8 mouse cellular contexts compared by ENCODE assay signal in the genomic region with DNA sequence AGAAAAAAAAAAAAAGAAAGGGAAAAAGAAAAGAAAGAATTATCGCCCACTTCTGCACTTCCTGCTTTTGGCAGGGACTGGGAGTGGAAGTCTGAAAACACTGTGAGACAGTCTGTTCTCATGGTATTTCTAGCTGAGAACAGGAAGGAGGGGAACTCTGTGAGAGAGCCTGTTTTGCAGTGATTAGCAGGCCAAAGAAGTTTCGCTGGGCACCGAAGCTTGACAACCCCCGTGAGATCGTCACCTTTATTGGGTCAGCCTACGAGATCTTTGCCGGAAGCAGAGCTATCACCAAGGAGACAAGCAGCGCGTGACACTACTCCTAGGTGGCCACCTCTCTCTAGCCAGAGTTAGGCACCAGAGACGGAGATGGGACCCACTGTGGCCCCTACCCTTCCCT.
A peak's percentile ranks its signal among the peaks of the same experiment; 100 is the strongest.
DNase-seq lines count a peak whose midpoint lies in the region; ATAC-seq lines count a peak whose summit lies in the region.

No protein-coding gene starts in this region.

- no peak overlapping the region for H3K9ac ChIP-seq in forebrain, embryonic 15.5 days (replicated peaks)
- H3K9ac ChIP-seq in forebrain, embryonic 16.5 days (replicated peaks; ENCODE audit: low read depth, low read length): no peak overlapping the region
- 0 out of 2 replicates have a peak overlapping the region, but pooled peaks have one; percentile 23 for H3K9ac ChIP-seq in kidney, embryonic 14.5 days (ENCODE audit: low read depth, low read length)

- no peaks in the 10 kb centered on the region for H3K27me3 ChIP-seq in forebrain, embryonic 15.5 days
- no peaks in the 10 kb centered on the region for H3K27me3 ChIP-seq in forebrain, embryonic 16.5 days (replicated peaks; ENCODE audit: control insufficient read depth, insufficient read depth, low read length)
- no peaks in the 10 kb centered on the region for H3K27me3 ChIP-seq in kidney, embryonic 14.5 days (ENCODE audit: control insufficient read depth, insufficient read depth, low read length)
- no peaks in the 10 kb centered on the region for H3K27me3 ChIP-seq in embryonic facial prominence, embryonic 10.5 days (replicated peaks; ENCODE audit: low read depth, poor library complexity, severe bottlenecking)

- WGBS in forebrain, embryonic 15.5 days: 58% methylated on average over 10 of the region's 10 CpGs
- WGBS in forebrain, embryonic 16.5 days: 51% methylated on average over 10 of the region's 10 CpGs
- 23% methylated on average over 10 of the region's 10 CpGs for WGBS in kidney, embryonic 14.5 days
- WGBS in embryonic facial prominence, embryonic 10.5 days: 59% methylated on average over 10 of the region's 10 CpGs

- no peak overlapping the region for H3K4me2 ChIP-seq in forebrain, embryonic 15.5 days (replicated peaks)
- no peak overlapping the region for H3K4me2 ChIP-seq in forebrain, embryonic 16.5 days (ENCODE audit: low read length)
- H3K4me2 ChIP-seq in kidney, embryonic 14.5 days (replicated peaks; ENCODE audit: low read depth, low read length): peak overlapping the region; percentile 21

- peak overlapping the region; percentile 54 for H3K27ac ChIP-seq in forebrain, embryonic 15.5 days (replicated peaks)
- no peak overlapping the region for H3K27ac ChIP-seq in forebrain, embryonic 16.5 days (ENCODE audit: low read length)
- no peak overlapping the region for H3K27ac ChIP-seq in kidney, embryonic 14.5 days (ENCODE audit: low read depth, low read length)
- no peak overlapping the region for H3K27ac ChIP-seq in embryonic facial prominence, embryonic 10.5 days (replicated peaks)

- ATAC-seq in forebrain, embryonic 15.5 days (replicated peaks): no peak
- ATAC-seq in forebrain, embryonic 16.5 days: no peak
- peak; percentile 55; the same call in 1 of the 2 replicates for ATAC-seq in kidney, embryonic 14.5 days (ENCODE audit: low FRiP score, low TSS enrichment)
- ATAC-seq in monocyte, adult 5-6 weeks (replicated peaks; ENCODE audit: insufficient number of reproducible peaks, low FRiP score, low TSS enrichment, poor library complexity, severe bottlenecking): peak; percentile 47; the same call in 1 of the 2 replicates

- H3K4me3 ChIP-seq in forebrain, embryonic 15.5 days: no peak overlapping the region
- no peak overlapping the region for H3K4me3 ChIP-seq in forebrain, embryonic 16.5 days (replicated peaks; ENCODE audit: low read length)
- no peak overlapping the region for H3K4me3 ChIP-seq in kidney, embryonic 14.5 days (ENCODE audit: low read length)
- H3K4me3 ChIP-seq in embryonic facial prominence, embryonic 10.5 days: no peak overlapping the region

- H3K36me3 ChIP-seq in forebrain, embryonic 15.5 days: no peaks in the 10 kb centered on the region
- no peaks in the 10 kb centered on the region for H3K36me3 ChIP-seq in forebrain, embryonic 16.5 days (ENCODE audit: control insufficient read depth, insufficient read depth)
- H3K36me3 ChIP-seq in kidney, embryonic 14.5 days (ENCODE audit: control insufficient read depth, insufficient read depth, low read length): no peaks in the 10 kb centered on the region
- no peaks in the 10 kb centered on the region for H3K36me3 ChIP-seq in embryonic facial prominence, embryonic 10.5 days (replicated peaks)

- peak; percentile 60 for DNase-seq in right cerebral cortex, adult 18-20 months
- DNase-seq in right cerebral cortex, postnatal 14 days: no peak
- DNase-seq in urinary bladder, postnatal 14 days (ENCODE audit: low spot score): no peak
- no peak for DNase-seq in embryonic facial prominence, embryonic 10.5 days (ENCODE audit: low spot score)

- no peaks in the 10 kb centered on the region for H3K9me3 ChIP-seq in forebrain, embryonic 15.5 days
- H3K9me3 ChIP-seq in forebrain, embryonic 16.5 days (ENCODE audit: control insufficient read depth, low read length): no peaks in the 10 kb centered on the region
- H3K9me3 ChIP-seq in kidney, embryonic 14.5 days (ENCODE audit: control insufficient read depth, low read length): no peaks in the 10 kb centered on the region
- no peaks in the 10 kb centered on the region for H3K9me3 ChIP-seq in embryonic facial prominence, embryonic 10.5 days

- peaks cover 51% of the 10 kb centered on the region for H3K4me1 ChIP-seq in forebrain, embryonic 15.5 days
- H3K4me1 ChIP-seq in forebrain, embryonic 16.5 days (replicated peaks; ENCODE audit: control insufficient read depth, insufficient read depth, low read length): peaks cover 44% of the 10 kb centered on the region
- peaks cover 6% of the 10 kb centered on the region for H3K4me1 ChIP-seq in kidney, embryonic 14.5 days (ENCODE audit: control insufficient read depth, insufficient read depth, low read length)
- 0 out of 2 replicates have a peak, but pooled peaks cover 26% of the 10 kb centered on the region for H3K4me1 ChIP-seq in embryonic facial prominence, embryonic 10.5 days

Comparison
In these comparisons a context has a peak if more than half of its experiments do, and no peak if none do; other contexts are left out.
1. ATAC-seq: peak in kidney, embryonic 14.5 days (single experiment) and monocyte, adult 5-6 weeks (single experiment); none in forebrain, embryonic 15.5 days (single experiment) and forebrain, embryonic 16.5 days (single experiment).